Mouse (Mus musculus): ENCODE results near the gene Rnft2. TPM values are rescaled to one million over a fixed set of nuclear protein-coding genes. Genes with fewer than 3 reads are reported as not detected.

Gene Rnft2
- total and polyA plus RNA-seq, 3 experiments = 0.95 to 1.1 (median 1.0) TPM

DNA sequence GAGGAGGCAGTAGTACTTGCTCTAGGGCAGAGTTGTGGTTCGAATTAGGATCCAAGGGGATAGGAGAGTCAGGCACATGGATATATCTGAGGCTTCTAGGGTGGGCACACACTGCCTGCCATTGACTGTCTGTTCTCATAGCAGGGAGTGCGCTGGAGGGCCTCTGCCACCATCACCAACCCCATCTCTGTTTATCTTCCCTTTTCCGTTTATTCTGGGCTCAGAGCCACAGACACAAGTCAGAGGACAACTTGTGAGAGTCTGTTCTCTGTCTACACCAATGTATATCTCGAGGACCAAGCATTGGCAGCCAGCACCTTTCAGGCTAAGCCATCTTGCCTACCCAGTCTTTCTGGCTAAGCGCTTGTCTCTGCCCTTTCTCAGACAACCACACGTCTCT, 14.7 kb upstream of the Rnft2 start:
- DNase-seq (ENCODE audit: low spot score) (no peak), ATAC-seq (ENCODE audit: extremely low read depth, insufficient number of reproducible peaks, low FRiP score, poor library complexity, severe bottlenecking) (no peak)
- no peaks in the 10 kb centered on the region for H3K4me1 ChIP-seq (ENCODE audit: insufficient read depth, low read depth, low read length)
- no peaks in the 10 kb centered on the region for H3K9me3 ChIP-seq (replicated peaks)
- no peaks in the 10 kb centered on the region for H3K27me3 ChIP-seq (ENCODE audit: insufficient read depth, low read length)
- H3K36me3 ChIP-seq (replicated peaks) = peaks cover 85% of the 10 kb centered on the region
- no peak overlapping the region for H3K4me3 ChIP-seq (ENCODE audit: low read depth, low read length)
- TF ChIP-seq POLR2AphosphoS5 (IDR thresholded peaks at IDR 0.05; ENCODE audit: insufficient replicate concordance, low read depth, low read length) (no peak), GATA1 (IDR thresholded peaks at IDR 0.05; ENCODE audit: borderline replicate concordance, low read length) (no peak), GATA2 (IDR thresholded peaks at IDR 0.05; ENCODE audit: borderline replicate concordance, low read depth, low read length) (no peak), CTCF (IDR thresholded peaks at IDR 0.05; ENCODE audit: low read depth, low read length) (no peak), TAL1 (conservative IDR thresholded peaks at IDR 0.05; ENCODE audit: low read depth, low read length) (no peak)

DNA sequence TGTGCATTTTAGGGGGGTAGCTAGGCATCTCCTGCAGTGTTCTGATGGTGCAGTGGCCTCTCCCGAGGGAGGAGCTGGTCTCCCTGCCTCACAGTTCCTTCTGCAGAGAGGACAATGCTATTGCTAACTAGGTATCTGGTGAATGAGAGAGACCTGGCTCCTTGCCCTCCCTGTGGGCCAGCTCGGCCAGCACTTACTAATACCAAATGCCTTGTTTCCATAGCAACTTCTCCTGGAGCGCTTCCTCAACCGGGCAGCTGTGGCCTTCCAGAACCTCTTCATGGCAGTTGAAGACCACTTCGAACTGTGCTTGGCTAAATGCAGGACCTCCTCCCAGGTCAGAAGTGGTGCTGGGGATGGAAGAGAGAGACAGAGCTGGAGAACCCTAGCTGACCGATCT, 14.2 kb upstream of the Rnft2 start:
- ATAC-seq (ENCODE audit: extremely low read depth, insufficient number of reproducible peaks, low FRiP score, poor library complexity, severe bottlenecking) = no peak
- no peaks in the 10 kb centered on the region for H3K9me3 ChIP-seq (replicated peaks)
- H3K36me3 ChIP-seq (replicated peaks) = peaks cover 85% of the 10 kb centered on the region
- TF ChIP-seq GATA2 (IDR thresholded peaks at IDR 0.05; ENCODE audit: borderline replicate concordance, low read depth, low read length) = no peak
- TF ChIP-seq CTCF (IDR thresholded peaks at IDR 0.05; ENCODE audit: low read depth, low read length) = no peak
- no peak for TF ChIP-seq TAL1 (conservative IDR thresholded peaks at IDR 0.05; ENCODE audit: low read depth, low read length)
- no peak for TF ChIP-seq GATA1 (IDR thresholded peaks at IDR 0.05; ENCODE audit: borderline replicate concordance, low read length)
- no peak for TF ChIP-seq POLR2AphosphoS5 (IDR thresholded peaks at IDR 0.05; ENCODE audit: insufficient replicate concordance, low read depth, low read length)
- H3K4me3 ChIP-seq (ENCODE audit: low read depth, low read length) = no peak overlapping the region
- H3K4me1 ChIP-seq (ENCODE audit: insufficient read depth, low read depth, low read length) = no peaks in the 10 kb centered on the region
- no peak for DNase-seq (ENCODE audit: low spot score)
- H3K27me3 ChIP-seq (ENCODE audit: insufficient read depth, low read length) = no peaks in the 10 kb centered on the region

DNA sequence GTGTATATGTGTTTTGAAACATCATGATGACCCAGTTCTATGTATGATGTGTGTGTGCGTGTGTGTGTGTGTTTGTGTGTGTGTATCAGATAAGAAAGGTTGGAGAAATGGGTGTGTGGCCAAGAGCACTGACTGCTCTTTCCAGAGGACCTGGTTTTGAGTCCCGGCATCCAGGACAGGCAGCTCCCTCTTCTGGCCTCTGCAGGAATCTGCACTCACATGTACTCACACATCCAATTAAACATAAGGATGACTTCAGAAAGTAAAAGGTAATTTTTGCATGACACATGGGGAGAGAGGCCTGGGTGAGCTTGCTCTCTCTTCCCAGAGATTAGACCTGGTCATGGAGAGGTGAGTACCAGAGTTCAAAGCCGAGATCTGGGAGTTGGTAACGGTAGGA, 12.1 kb upstream of the Rnft2 start:
- peaks cover 79% of the 10 kb centered on the region for H3K36me3 ChIP-seq (replicated peaks)
- H3K9me3 ChIP-seq (replicated peaks) = no peaks in the 10 kb centered on the region
- ATAC-seq (ENCODE audit: extremely low read depth, insufficient number of reproducible peaks, low FRiP score, poor library complexity, severe bottlenecking) = no peak
- H3K4me1 ChIP-seq (ENCODE audit: insufficient read depth, low read depth, low read length) = peaks cover 6% of the 10 kb centered on the region
- no peaks in the 10 kb centered on the region for H3K27me3 ChIP-seq (ENCODE audit: insufficient read depth, low read length)
- TF ChIP-seq GATA2 (IDR thresholded peaks at IDR 0.05; ENCODE audit: borderline replicate concordance, low read depth, low read length) (no peak), GATA1 (IDR thresholded peaks at IDR 0.05; ENCODE audit: borderline replicate concordance, low read length) (no peak), CTCF (IDR thresholded peaks at IDR 0.05; ENCODE audit: low read depth, low read length) (no peak), POLR2AphosphoS5 (IDR thresholded peaks at IDR 0.05; ENCODE audit: insufficient replicate concordance, low read depth, low read length) (no peak), TAL1 (conservative IDR thresholded peaks at IDR 0.05; ENCODE audit: low read depth, low read length) (no peak)
- H3K4me3 ChIP-seq (ENCODE audit: low read depth, low read length) = no peak overlapping the region
- no peak for DNase-seq (ENCODE audit: low spot score)

DNA sequence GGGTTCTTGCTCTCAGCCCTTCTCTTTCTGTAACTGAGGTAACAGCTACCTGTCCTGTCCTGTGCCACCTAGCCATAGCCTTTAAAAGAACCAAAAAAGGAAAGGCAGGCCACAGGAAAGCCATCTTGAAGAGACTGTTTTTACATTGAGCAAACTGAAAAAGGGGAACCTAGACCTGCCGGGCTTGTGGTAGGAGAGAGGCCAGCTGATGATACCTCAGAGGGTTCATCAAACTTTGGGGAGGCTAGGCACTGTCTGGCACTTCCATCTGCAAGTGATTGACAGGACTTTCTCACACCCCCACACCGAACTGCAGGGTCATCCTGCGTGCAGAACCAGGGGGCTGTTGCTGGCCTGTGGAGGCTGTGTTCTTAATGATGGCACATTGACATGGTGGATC, 8.6 kb upstream of the Rnft2 start:
- no peaks in the 10 kb centered on the region for H3K27me3 ChIP-seq (ENCODE audit: insufficient read depth, low read length)
- ATAC-seq (ENCODE audit: extremely low read depth, insufficient number of reproducible peaks, low FRiP score, poor library complexity, severe bottlenecking) = no peak
- peaks cover 6% of the 10 kb centered on the region for H3K4me1 ChIP-seq (ENCODE audit: insufficient read depth, low read depth, low read length)
- no peak overlapping the region for H3K4me3 ChIP-seq (ENCODE audit: low read depth, low read length)
- TF ChIP-seq TAL1 (conservative IDR thresholded peaks at IDR 0.05; ENCODE audit: low read depth, low read length) (no peak), GATA2 (IDR thresholded peaks at IDR 0.05; ENCODE audit: borderline replicate concordance, low read depth, low read length) (no peak), POLR2AphosphoS5 (IDR thresholded peaks at IDR 0.05; ENCODE audit: insufficient replicate concordance, low read depth, low read length) (no peak), GATA1 (IDR thresholded peaks at IDR 0.05; ENCODE audit: borderline replicate concordance, low read length) (no peak), CTCF (IDR thresholded peaks at IDR 0.05; ENCODE audit: low read depth, low read length) (no peak)
- peaks cover 70% of the 10 kb centered on the region for H3K36me3 ChIP-seq (replicated peaks)
- no peak for DNase-seq (ENCODE audit: low spot score)
- H3K9me3 ChIP-seq (replicated peaks) = no peaks in the 10 kb centered on the region

DNA sequence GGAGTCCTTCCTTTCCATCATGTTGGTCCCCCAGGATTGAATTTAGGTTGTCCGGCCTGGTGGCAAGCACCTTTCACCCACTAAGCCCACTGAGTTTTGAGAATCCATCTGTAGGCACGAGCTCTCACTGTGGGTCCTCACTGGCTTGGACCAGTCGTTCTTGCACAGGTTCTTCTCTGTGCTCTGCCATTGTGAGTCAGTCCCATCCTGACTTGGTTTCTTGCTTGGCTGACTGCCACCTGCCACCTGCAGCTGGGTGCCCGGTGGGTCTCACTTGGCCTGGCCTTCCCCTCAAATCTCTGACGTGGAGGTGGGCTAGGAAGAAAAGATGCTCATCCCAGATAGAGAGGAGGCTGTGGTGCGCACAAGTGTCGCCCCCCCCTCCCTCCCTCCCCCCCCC, 6.1 kb upstream of the Rnft2 start:
- Histone ChIP-seq H3K4me3 (ENCODE audit: low read depth, low read length) (no peak overlapping the region), H3K36me3 (replicated peaks) (peaks cover 62% of the 10 kb centered on the region), H3K27me3 (ENCODE audit: insufficient read depth, low read length) (no peaks in the 10 kb centered on the region), H3K4me1 (ENCODE audit: insufficient read depth, low read depth, low read length) (peaks cover 14% of the 10 kb centered on the region), H3K9me3 (replicated peaks) (no peaks in the 10 kb centered on the region)
- no peak for TF ChIP-seq TAL1 (conservative IDR thresholded peaks at IDR 0.05; ENCODE audit: low read depth, low read length)
- no peak for TF ChIP-seq GATA1 (IDR thresholded peaks at IDR 0.05; ENCODE audit: borderline replicate concordance, low read length)
- TF ChIP-seq POLR2AphosphoS5 (IDR thresholded peaks at IDR 0.05; ENCODE audit: insufficient replicate concordance, low read depth, low read length) = no peak
- TF ChIP-seq CTCF (IDR thresholded peaks at IDR 0.05; ENCODE audit: low read depth, low read length) = no peak
- no peak for TF ChIP-seq GATA2 (IDR thresholded peaks at IDR 0.05; ENCODE audit: borderline replicate concordance, low read depth, low read length)
- DNase-seq (ENCODE audit: low spot score) (no peak), ATAC-seq (ENCODE audit: extremely low read depth, insufficient number of reproducible peaks, low FRiP score, poor library complexity, severe bottlenecking) (no peak)

DNA sequence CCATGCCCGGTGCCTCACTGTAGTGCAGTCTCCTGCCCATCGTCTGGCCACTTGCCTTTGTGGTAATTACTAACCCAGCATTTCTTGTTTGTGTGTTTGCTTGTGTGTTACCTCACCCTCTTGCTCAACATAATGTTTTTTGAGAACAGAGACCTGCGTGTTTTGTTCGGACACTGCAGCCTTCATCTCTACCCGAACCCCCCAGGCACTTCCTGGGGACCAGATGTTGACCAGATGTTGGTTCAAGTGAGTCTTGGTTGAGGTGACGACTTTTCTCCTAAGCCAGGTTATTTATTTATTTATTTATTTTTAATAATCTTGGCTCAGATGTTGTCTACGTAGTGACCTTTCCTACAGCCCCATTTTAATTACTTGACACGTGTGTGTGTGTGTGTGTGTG, 2.5 kb upstream of the Rnft2 start:
- no peaks in the 10 kb centered on the region for H3K9me3 ChIP-seq (replicated peaks)

More for the DNA sequence above, 2.5 kb upstream of the Rnft2 start:
- no peak for ATAC-seq (ENCODE audit: extremely low read depth, insufficient number of reproducible peaks, low FRiP score, poor library complexity, severe bottlenecking)
- Histone ChIP-seq H3K36me3 (replicated peaks) (peaks cover 41% of the 10 kb centered on the region), H3K4me1 (ENCODE audit: insufficient read depth, low read depth, low read length) (peaks cover 27% of the 10 kb centered on the region), H3K4me3 (ENCODE audit: low read depth, low read length) (no peak overlapping the region), H3K27me3 (ENCODE audit: insufficient read depth, low read length) (no peaks in the 10 kb centered on the region)
- no peak for TF ChIP-seq GATA2 (IDR thresholded peaks at IDR 0.05; ENCODE audit: borderline replicate concordance, low read depth, low read length)
- TF ChIP-seq GATA1 (IDR thresholded peaks at IDR 0.05; ENCODE audit: borderline replicate concordance, low read length) = no peak
- TF ChIP-seq POLR2AphosphoS5 (IDR thresholded peaks at IDR 0.05; ENCODE audit: insufficient replicate concordance, low read depth, low read length) = no peak
- no peak for TF ChIP-seq TAL1 (conservative IDR thresholded peaks at IDR 0.05; ENCODE audit: low read depth, low read length)
- TF ChIP-seq CTCF (IDR thresholded peaks at IDR 0.05; ENCODE audit: low read depth, low read length) = no peak
- no peak for DNase-seq (ENCODE audit: low spot score)
